Mouse (Mus musculus) limb, embryonic 13.5 days (tissue): Measurements from ENCODE around the gene Egr2. TPM values are rescaled to one million over a fixed set of nuclear protein-coding genes. Genes with fewer than 3 reads are reported as not detected.

ENCODE experiments used
- ATAC-seq: fragments of 200-750 bp; cut with Nextera tagmentation; 2 replicates; pipeline ENCODE4 v1.8.0; 2017; ENCODE audit warnings: low read depth, moderate number of reproducible peaks, moderate TSS enrichment; ENCODE audit not compliant: low FRiP score
- H3K27ac ChIP-seq: fragments of 300-500 bp; sonication (generic); 2 replicates; pipeline ENCODE4 v1.5.1; 2015; ENCODE audit warnings: inconsistent platforms, mild to moderate bottlenecking, moderate library complexity
- H3K27me3 ChIP-seq: fragments of 300-500 bp; sonication (generic); 2 replicates; pipeline ENCODE4 v1.6.1; 2015; ENCODE audit warnings: mild to moderate bottlenecking, inconsistent platforms
- H3K36me3 ChIP-seq: fragments of 300-500 bp; sonication (generic); 2 replicates; pipeline ENCODE4 v1.6.1; 2015; ENCODE audit warnings: inconsistent platforms, mild to moderate bottlenecking, moderate library complexity
- H3K4me1 ChIP-seq: fragments of 300-500 bp; sonication (generic); 2 replicates; pipeline ENCODE4 v1.6.1; 2015; ENCODE audit warnings: inconsistent platforms
- H3K4me2 ChIP-seq: fragments of 300-500 bp; sonication (generic); replicated peaks from 2 replicates; pipeline ENCODE4 v1.6.1; 2015; ENCODE audit warnings: inconsistent platforms, mild to moderate bottlenecking, moderate library complexity
- H3K4me3 ChIP-seq: fragments of 300-500 bp; sonication (generic); 2 replicates; pipeline ENCODE4 v1.5.1; 2015; ENCODE audit warnings: moderate library complexity, mild to moderate bottlenecking, inconsistent platforms
- H3K9ac ChIP-seq: fragments of 300-500 bp; sonication (generic); 2 replicates; pipeline ENCODE4 v1.6.1; 2015; ENCODE audit warnings: mild to moderate bottlenecking, inconsistent platforms
- H3K9me3 ChIP-seq: fragments of 300-500 bp; sonication (generic); 2 replicates; pipeline ENCODE4 v1.6.1; 2016; ENCODE audit warnings: inconsistent platforms
- WGBS: fragments of 180-500 bp; shearing (Covaris S2); methylation state at CpG from one replicate; pipeline ENCODE4 v1.1.7; 2015; 5-methylcytosine and 5-hydroxymethylcytosine counted together
- polyA plus RNA-seq: library from polyadenylated mRNA; unstranded; fragments of >200 nt; fragmentation: Nextera tagmentation; extraction: Ambion mirVana; gene quantifications from 2 replicates; pipeline ENCODE4 v1.2.1, GENCODE M21; 2015

Egr2 gene
- polyA plus RNA-seq, 1 experiment from 2014 or later = 1.6 TPM

DNA sequence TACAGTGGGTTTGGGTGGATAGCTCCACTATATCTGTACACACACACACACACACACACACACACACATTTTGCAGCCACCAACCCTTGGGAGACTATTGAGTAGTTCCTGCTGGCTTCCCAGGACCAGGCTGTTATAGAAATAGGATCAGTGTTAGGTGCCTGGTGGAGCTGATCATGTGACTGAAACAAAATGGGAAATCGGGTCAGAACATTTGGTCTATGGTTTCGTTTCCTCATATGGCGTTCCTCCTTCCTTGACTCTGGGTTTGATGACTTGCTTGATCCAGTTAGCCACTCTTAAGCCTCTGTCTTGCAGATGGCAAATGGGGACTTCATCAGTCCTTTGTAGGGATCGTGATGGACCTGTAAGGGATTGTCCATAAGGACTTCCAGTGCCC lies 44.6 kb downstream of the Egr2 start:
- H3K9ac ChIP-seq = no peak overlapping the region
- WGBS = 89% methylated on average over 4 of the region's 4 CpGs
- no peaks in the 10 kb centered on the region for H3K36me3 ChIP-seq
- no peaks in the 10 kb centered on the region for H3K9me3 ChIP-seq
- H3K4me2 ChIP-seq = no peak overlapping the region
- no peak overlapping the region for H3K27ac ChIP-seq
- H3K4me3 ChIP-seq = no peak overlapping the region
- H3K4me1 ChIP-seq = no peaks in the 10 kb centered on the region
- H3K27me3 ChIP-seq = no peaks in the 10 kb centered on the region
- ATAC-seq = no peak

DNA sequence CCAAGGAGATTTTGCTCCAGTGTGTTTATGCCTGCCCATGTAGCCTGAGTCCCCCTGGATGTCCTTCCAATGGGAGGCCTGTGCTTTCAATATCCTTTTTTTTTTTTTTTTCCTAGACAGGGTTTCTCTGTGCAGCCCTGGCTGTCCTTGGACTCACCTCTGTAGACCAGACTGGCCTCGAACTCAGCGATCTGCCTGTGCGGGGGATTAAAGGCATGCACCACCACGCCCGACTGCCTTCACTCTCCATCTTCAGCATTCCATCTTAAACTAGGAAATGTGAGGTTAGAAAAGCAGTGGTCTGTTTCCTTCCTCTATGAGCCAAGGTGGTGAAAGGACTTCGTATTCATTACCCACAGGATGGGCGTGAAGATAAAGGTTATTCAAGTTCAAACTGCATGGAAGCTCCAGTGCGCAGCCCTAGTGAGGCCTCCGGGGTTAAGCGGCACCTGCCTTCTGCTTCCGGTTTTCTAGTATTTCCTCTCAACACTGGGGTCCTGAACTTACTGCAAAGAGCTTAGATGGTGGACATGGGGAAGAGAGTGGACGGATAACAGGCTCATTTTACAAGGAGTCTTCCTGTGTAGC lies 46.5 kb downstream of the Egr2 start:
- no peak overlapping the region for H3K27ac ChIP-seq
- ATAC-seq = no peak
- H3K27me3 ChIP-seq = no peaks in the 10 kb centered on the region
- H3K9me3 ChIP-seq = no peaks in the 10 kb centered on the region
- no peak overlapping the region for H3K9ac ChIP-seq
- no peak overlapping the region for H3K4me3 ChIP-seq
- 82% methylated on average over 12 of the region's 12 CpGs for WGBS
- no peaks in the 10 kb centered on the region for H3K4me1 ChIP-seq
- no peaks in the 10 kb centered on the region for H3K36me3 ChIP-seq
- no peak overlapping the region for H3K4me2 ChIP-seq

GRCm38 (mm10) chr10:67585873-67586610 lies 50.8 kb downstream of the Egr2 start:
- no peak for ATAC-seq
- Histone ChIP-seq H3K4me2 (no peak overlapping the region), H3K9me3 (no peaks in the 10 kb centered on the region), H3K36me3 (no peaks in the 10 kb centered on the region), H3K27me3 (no peaks in the 10 kb centered on the region), H3K4me3 (no peak overlapping the region), H3K27ac (no peak overlapping the region), H3K9ac (no peak overlapping the region), H3K4me1 (no peaks in the 10 kb centered on the region)
- WGBS = 87% methylated on average over 18 of the region's 18 CpGs

Other genes starting within 250 kb of the Egr2 start
- gene Ado, start 13.5 kb downstream of the Egr2 start, polyA plus RNA-seq = 72.2 and 79.9 TPM in 2 replicates